Mouse (Mus musculus): ENCODE measurements around the gene Rbp3.

The Rbp3 gene

DNA sequence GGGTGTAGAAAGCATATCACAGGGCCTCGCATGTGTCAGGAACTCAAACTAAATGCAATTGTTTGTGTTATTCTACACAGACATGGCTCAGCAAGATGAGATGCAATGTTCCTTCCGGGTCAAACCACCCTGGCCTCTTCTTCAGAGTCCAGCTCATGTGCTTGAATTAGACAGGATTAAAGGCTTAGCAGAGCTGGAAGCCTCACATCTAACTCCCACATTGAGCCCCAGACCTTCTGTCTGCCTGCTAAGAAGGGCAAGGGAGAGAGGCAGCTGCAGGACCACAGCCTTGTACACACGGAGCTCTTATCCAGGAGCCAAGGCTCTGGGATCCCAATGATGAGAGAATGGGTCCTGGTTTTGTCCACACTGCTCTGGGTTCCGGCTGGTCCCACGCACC lies at the start of gene Rbp3:
Rbp3 (plus strand) TSS at position 243 of the 400 bp plus-strand sequence.
- no peak for DNase-seq (ENCODE audit: low spot score in 2 of 2)

GRCm38 (mm10) chr14:33904851-33905250 lies 49.0 kb upstream of the Rbp3 start:
- DNase-seq (ENCODE audit: low spot score in 2 of 2), result no peak

DNA sequence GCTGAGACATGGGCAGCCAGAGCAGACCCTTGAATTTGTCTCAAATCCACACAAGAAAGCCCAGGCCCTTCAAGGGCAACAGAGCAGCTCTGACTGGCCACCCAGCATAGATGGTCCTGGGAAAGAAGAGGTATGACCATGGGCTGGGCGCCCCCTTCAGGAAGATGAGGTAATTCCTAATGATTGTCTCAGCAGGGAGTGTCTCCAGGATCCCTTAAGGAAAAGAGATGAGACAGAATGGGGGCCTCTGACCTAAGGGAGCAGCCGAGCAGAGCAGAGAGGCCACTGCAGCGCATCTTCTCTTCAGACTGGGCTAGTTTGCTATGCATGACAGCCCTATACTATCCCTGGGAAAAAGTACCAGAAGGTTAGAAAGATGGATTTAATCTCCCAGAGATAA lies 40.1 kb upstream of the Rbp3 start:
- DNase-seq (ENCODE audit: low spot score in 2 of 2), result no peak

- no peak for DNase-seq (ENCODE audit: low spot score in 2 of 2)
These were observed 39.6 kb upstream of the Rbp3 start for GRCm38 (mm10) chr14:33914206-33914605.

- no peak for DNase-seq (ENCODE audit: low spot score in 2 of 2)
These were observed 32.9 kb upstream of the Rbp3 start for GRCm38 (mm10) chr14:33920727-33921559.

DNA sequence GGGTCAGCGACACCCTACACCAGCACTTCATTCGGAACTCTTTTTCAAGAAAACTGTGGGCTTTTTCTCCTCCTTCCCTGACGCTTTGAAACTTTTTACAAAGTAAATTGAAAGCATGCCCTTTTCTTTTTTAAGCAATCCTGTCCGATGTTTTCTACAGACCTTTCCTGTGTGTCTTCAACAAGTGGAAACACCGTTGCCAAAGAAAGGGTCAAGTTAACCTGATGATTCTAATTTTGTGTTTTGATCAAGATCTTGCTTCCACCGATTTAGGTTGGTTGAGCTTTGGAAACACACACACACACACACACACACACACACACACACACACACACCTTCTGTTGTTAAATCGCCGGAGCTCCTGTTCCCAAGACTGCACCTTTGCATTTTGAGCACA lies 31.0 kb upstream of the Rbp3 start:
- DNase-seq (ENCODE audit: low spot score in 2 of 2), result no peak

DNA sequence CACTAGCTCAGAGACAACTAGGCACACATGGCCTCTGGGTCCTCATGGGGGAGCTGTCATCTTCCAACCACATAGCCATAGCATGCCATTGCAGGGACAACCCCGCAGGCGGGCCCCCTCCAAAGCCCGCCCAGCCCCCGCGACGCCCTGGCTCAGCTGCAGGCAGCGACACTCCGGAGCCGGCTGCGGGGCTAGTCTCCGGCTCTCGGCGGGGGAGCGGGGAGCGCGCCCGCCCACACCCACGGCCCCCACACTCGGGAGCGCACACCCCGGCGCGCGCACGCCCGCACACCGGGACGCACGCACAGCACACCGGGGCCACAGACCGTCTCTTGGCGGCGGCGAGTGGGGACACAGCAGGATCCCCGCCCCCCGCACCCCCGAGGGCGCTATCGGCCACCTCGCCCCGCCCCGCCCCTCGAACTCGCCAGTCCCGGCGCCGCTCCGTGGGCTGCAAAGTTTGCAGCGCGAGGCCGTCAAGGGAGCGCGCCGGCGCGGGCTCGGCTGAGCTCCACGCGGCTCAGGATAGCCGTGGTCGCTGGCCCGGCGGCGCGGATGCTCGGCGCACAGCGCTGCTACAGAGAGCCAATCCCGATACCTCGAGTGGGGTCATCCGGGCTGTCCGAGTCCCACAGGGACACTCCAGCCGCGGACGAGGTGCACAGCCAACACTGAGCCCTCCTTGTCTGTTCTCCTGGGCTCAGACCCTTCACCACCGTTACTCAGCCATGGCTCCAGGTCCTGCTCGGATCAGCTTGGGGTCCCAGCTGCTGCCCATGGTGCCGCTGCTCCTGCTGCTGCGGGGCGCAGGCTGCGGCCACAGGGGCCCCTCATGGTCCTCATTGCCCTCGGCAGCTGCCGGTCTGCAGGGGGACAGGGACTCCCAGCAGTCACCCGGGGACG lies 30.4 kb upstream of the Rbp3 start, which contains the start of gene Gdf10:
Gdf10 (plus strand) TSS at position 420 of the 903 bp plus-strand sequence.
- no peak for DNase-seq (ENCODE audit: low spot score in 2 of 2)

GRCm38 (mm10) chr14:33931853-33932252 lies 21.9 kb upstream of the Rbp3 start:
- no peak for DNase-seq (ENCODE audit: low spot score in 2 of 2)

GRCm38 (mm10) chr14:33932935-33933703 lies 20.7 kb upstream of the Rbp3 start:
- peak in 1 of 2 experiments; percentile 39 for DNase-seq (ENCODE audit: low spot score in 2 of 2)

- no peak for DNase-seq (ENCODE audit: low spot score in 2 of 2)
These were observed 20.0 kb upstream of the Rbp3 start for GRCm38 (mm10) chr14:33933778-33934317.

GRCm38 (mm10) chr14:33939117-33939516 lies 14.7 kb upstream of the Rbp3 start:
- DNase-seq (ENCODE audit: low spot score in 2 of 2), result no peak

GRCm38 (mm10) chr14:33940739-33941138 lies 13.1 kb upstream of the Rbp3 start, which contains the start of gene Gdf2:
TSS of gene Gdf2 (plus strand) at chr14:33941039.
- no peak for DNase-seq (ENCODE audit: low spot score in 2 of 2)

DNA sequence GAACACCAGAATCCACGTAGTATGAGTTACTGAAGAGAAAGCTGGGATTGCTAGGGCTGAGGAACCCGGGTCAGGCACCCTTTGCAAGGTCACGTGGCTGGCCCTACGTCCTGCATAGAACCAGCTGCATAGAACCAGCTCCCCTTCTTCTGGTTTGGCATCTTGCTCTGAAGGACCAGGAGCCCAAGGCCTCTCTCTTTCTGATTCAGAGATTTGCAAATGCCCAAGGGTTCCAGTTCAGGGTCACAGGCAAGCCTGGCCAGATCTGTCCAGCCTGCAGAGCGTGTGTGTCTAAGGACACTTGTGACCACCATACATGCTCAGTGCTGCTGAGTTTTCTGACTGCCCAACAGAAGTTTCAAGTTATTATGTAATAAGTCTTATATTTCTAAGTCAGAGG lies 11.6 kb upstream of the Rbp3 start:
- DNase-seq (ENCODE audit: low spot score in 2 of 2), result no peak

DNA sequence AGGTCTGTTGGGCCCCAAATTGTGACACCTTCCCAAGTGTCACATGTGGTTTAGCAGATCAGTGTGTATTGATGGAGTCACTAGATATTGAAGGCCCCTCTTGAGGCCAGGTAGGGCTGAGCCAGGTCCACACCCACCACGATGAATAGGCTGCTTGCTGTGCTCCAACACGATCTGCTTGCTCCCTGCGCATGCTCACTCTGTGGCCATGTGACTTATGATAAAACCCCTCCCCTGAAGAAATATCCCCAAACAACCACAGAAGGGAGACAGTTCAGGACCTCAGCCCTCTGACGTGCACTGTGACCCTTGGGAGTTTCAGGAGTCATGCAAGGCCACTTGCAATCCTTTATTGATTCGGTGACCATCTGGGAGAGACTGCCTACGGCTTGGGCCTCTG lies 7.7 kb upstream of the Rbp3 start:
- no peak for DNase-seq (ENCODE audit: low spot score in 2 of 2)

- no peak for DNase-seq (ENCODE audit: low spot score in 2 of 2)
These were observed 1.4 kb upstream of the Rbp3 start for GRCm38 (mm10) chr14:33952233-33952981.

DNA sequence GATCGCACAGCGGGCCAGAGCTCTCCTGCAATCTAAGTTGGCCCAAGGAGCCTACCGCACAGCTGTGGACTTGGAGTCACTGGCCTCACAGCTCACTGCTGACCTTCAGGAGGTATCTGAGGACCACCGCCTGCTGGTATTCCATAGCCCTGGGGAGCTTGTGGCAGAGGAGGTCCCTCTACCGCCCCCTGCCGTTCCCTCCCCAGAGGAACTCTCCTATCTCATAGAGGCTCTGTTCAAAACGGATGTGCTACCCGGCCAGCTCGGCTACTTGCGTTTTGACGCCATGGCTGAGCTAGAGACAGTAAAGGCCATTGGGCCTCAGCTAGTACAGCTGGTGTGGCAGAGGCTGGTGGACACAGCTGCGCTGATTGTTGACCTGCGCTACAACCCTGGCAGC lies 2.3 kb downstream of the Rbp3 start:
- DNase-seq (ENCODE audit: low spot score in 2 of 2), result no peak

DNA sequence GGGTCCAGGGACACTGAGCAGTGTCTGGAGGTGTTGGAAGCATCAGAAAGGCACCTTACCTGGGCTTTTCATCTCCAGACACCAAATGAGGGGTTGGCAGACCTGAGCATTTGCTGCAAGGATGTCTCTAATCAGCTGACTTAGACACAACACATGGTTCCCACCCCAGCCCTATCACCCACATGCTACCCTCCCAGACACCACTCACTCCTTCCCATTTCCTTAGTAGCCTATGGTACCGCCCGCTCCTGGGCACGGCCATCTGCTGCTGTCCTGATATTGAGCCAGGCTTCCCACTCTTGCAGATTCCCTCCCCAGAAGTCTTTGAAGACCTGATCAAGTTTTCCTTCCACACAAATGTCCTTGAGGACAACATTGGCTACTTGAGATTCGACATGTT lies 4.4 kb downstream of the Rbp3 start:
- no peak for DNase-seq (ENCODE audit: low spot score in 2 of 2)

DNA sequence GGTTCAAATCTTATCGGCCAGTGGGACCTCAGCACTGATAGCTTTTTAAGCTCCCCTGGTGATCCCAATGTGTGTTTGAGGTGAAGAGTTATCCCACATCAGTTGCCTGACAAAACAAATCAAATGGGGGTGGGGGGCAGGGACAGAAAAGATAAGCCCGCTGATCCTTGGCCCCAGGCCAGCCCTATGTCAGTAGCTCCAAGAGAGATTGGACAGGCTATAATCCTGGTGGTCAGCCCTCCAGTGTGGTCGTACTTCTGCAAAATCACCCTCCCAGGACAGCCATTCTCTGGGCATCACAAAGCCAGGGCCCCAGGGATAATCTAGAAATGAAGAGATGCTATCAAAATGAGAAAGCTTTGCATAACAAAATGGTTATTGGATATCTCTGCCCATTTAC lies 5.0 kb downstream of the Rbp3 start:
- no peak for DNase-seq (ENCODE audit: low spot score in 2 of 2)

DNA sequence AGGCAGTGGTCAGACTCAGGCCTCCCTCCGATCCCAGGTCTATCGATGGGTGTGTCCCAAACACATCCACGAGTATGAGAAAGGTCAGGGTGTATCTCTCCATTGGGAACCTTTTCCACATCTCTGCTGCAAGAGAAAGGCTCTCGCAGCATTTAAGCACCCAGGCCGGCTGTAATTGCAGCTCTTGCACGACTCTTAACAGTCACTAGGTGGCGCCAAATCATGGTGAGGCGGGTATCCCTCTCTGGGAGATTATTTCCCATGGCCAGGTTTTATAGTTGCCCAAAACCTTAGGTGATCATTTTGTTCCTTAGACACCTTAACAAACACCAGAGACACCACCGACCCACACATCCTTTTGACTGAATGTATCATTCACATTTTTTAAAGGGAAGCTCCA lies 5.5 kb downstream of the Rbp3 start:
- DNase-seq (ENCODE audit: low spot score in 2 of 2), result no peak

DNA sequence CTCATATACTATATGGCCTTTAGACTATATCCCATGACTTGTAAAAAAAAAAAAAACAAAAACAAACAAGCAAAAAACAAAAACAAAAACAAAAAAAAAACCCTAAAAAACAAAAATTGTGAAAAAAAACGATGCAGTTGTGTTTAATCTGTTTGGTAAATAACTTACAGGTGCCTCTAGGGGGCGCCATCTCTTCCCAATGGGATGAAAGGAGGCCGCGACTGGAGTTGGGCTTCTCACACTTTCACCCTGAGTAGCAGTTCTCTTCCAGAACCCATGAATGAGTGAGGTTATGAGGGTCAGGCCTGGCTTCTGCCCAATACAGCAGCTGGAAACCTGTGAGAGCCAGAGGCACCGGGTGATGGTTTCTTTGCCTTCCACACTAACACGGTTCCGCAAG lies 11.9 kb downstream of the Rbp3 start:
- no peak for DNase-seq (ENCODE audit: low spot score in 2 of 2)

GRCm38 (mm10) chr14:33972679-33973078 lies 18.9 kb downstream of the Rbp3 start:
- DNase-seq (ENCODE audit: low spot score in 2 of 2), result no peak
